ENCODE assay signal across 8 mouse cellular contexts in genomic region chr1:191821326-191822091, GRCm38 (mm10). TPM values are rescaled to one million over a fixed set of nuclear protein-coding genes. Genes with fewer than 3 reads are reported as not detected.
DNase-seq lines count a peak whose midpoint lies in the region; ATAC-seq and TF ChIP-seq lines count a peak whose summit lies in the region.

Nek2 (plus strand) TSS chr1:191821444.

- H3K4me3 ChIP-seq in cortical plate, adult 2 months (ENCODE audit: insufficient read depth, low read length): peak within 1 kb of the TSS; percentile 43

- no peak for TF ChIP-seq POLR2A in cortical plate, adult 2 months (IDR thresholded peaks at IDR 0.05; ENCODE audit: extremely low read depth, insufficient read depth, low read length)

- H3K4me1 ChIP-seq in cortical plate, adult 2 months (ENCODE audit: control insufficient read depth, insufficient read depth, low read length): no peaks in the 10 kb centered on the region; the same call in 1 of the 2 replicates

- H3K27ac ChIP-seq in cortical plate, adult 2 months (ENCODE audit: insufficient read depth, low read length): no peak within 1 kb of the TSS

- DNase-seq in gastrocnemius, adult 8-10 months (ENCODE audit: low spot score in 2 of 2): peak; percentile 93 to 96
- peak; percentile 97 for DNase-seq in induced T-regulatory cell, adult 2 months (ENCODE audit: low read depth)
- peak; percentile 94 to 98 for DNase-seq in left cerebral cortex, adult 9 months (ENCODE audit: low spot score in 2 of 2)
- DNase-seq in right cerebral cortex, postnatal 14 days: peak; percentile 97
- DNase-seq in urinary bladder, postnatal 36 days (ENCODE audit: low spot score in 2 of 2): peak; percentile 90 to 95

- ATAC-seq in activated CD4-positive, CD25-positive, alpha-beta regulatory T cell, adult 4 months: peak; percentile 97
- peak; percentile 90 for ATAC-seq in megakaryocyte progenitor cell, adult 5-6 weeks (replicated peaks; ENCODE audit: poor library complexity)

- TF ChIP-seq CTCF in cortical plate, adult 2 months (IDR thresholded peaks at IDR 0.05; ENCODE audit: extremely low read depth, insufficient read depth, low read length): no peak

RNA-seq across cellular contexts. Expression of gene Nek2, which starts in this region (rescaled TPM):
- 1 to 10 TPM; 4.4 to 5.0 TPM for polyA plus RNA-seq in activated CD4-positive, CD25-positive, alpha-beta regulatory T cell, adult 4 months (2017; shearing (Covaris generic))
- polyA plus RNA-seq in cortical plate, adult 2 months (2012; rRNA removed): 0.79 and 1.2 TPM in 2 replicates
- total RNA-seq in gastrocnemius, adult 8-10 months (2022): under 1 TPM; 0.27 to 0.99 (median 0.54) TPM
- 22.4 and 23.4 TPM in 2 replicates for total RNA-seq in megakaryocyte progenitor cell, adult 5-6 weeks (2015)
- 35.8 and 36.8 TPM in 2 replicates for total RNA-seq in megakaryocyte progenitor cell, adult 5-6 weeks (2017)

Comparison
In these comparisons a context has a peak if more than half of its experiments do, and no peak if none do; other contexts are left out.
1. RNA of gene Nek2 (total RNA-seq): 22.4 to 36.8 TPM in megakaryocyte progenitor cell, adult 5-6 weeks; 0.27 to 0.99 TPM in gastrocnemius, adult 8-10 months; every median in the first group is over 10 times any median in the second.
2. Peak in DNase-seq in gastrocnemius, adult 8-10 months; RNA of the gene not detected or under 1 TPM.
3. Peak in every context shown above with its lines, with median percentiles within 50 percentile points of each other: DNase-seq.